Mouse (Mus musculus) hindbrain, embryonic 12.5 days (tissue): ENCODE results near the gene Dnah7c. TPM values are rescaled to one million over a fixed set of nuclear protein-coding genes. Genes with fewer than 3 reads are reported as not detected.
"Not testable (repeated sequence)": the region's sequence is repeated elsewhere in the genome, so short reads cannot be mapped to it uniquely, and the experiment has no call there.

ENCODE experiments used
- ATAC-seq: fragments of 200-750 bp; cut with Nextera tagmentation; 2 replicates; pipeline ENCODE4 v1.8.0; 2017; ENCODE audit warnings: moderate TSS enrichment; ENCODE audit not compliant: low FRiP score
- H3K27ac ChIP-seq: fragments of 300-500 bp; sonication (generic); 2 replicates; pipeline ENCODE4 v1.5.1; 2016; ENCODE audit warnings: mild to moderate bottlenecking
- H3K27me3 ChIP-seq: fragments of 300-500 bp; sonication (generic); 2 replicates; pipeline ENCODE4 v1.6.1; 2016; ENCODE audit warnings: mild to moderate bottlenecking
- H3K36me3 ChIP-seq: fragments of 300-500 bp; sonication (generic); 2 replicates; pipeline ENCODE4 v1.6.1; 2016; ENCODE audit warnings: mild to moderate bottlenecking
- H3K4me1 ChIP-seq: fragments of 300-500 bp; sonication (generic); 2 replicates; pipeline ENCODE4 v1.6.1; 2016
- H3K4me2 ChIP-seq: fragments of 300-500 bp; sonication (generic); replicated peaks from 2 replicates; pipeline ENCODE4 v1.6.1; 2016; ENCODE audit warnings: mild to moderate bottlenecking
- H3K4me3 ChIP-seq: fragments of 300-500 bp; sonication (generic); 2 replicates; pipeline ENCODE4 v1.5.1; 2016; ENCODE audit warnings: mild to moderate bottlenecking
- H3K9ac ChIP-seq: fragments of 300-500 bp; sonication (generic); 2 replicates; pipeline ENCODE4 v1.6.1; 2016; ENCODE audit warnings: mild to moderate bottlenecking, moderate library complexity
- H3K9me3 ChIP-seq: fragments of 300-500 bp; sonication (generic); replicated peaks from 2 replicates; pipeline ENCODE4 v1.6.1; 2016; ENCODE audit warnings: mild to moderate bottlenecking
- WGBS: fragments of 180-500 bp; shearing (Covaris S2); methylation state at CpG from one replicate; pipeline ENCODE4 v1.1.7; 2016; 5-methylcytosine and 5-hydroxymethylcytosine counted together
- polyA plus RNA-seq: library from polyadenylated mRNA; unstranded; fragments of >200 nt; fragmentation: Nextera tagmentation; extraction: Ambion mirVana; gene quantifications from 2 replicates; pipeline ENCODE4 v1.2.1, GENCODE M21; 2016

Dnah7c gene
- polyA plus RNA-seq, 1 experiment from 2014 or later, result 0.19 TPM

DNA sequence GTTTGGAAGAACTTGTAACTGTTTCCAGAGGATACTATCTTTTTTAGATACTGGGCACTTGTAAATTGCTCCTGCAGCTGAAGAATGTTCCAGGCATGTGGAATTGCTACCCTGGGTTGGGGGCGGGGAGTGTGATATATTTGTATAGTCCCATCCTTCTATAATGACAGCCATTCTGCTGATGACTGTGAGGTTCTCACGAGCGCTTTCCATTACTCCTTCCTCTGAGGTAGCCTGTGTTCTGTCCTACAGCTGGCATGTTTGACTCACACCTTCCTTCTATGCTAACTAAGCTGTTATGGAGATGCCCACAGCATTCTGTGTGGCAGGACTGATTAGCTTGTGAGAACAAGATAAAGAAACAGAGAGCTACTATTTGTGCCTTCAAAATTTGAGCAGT, 339.2 kb downstream of the Dnah7c start:
- H3K36me3 ChIP-seq, ATAC-seq: not testable (repeated sequence)

DNA sequence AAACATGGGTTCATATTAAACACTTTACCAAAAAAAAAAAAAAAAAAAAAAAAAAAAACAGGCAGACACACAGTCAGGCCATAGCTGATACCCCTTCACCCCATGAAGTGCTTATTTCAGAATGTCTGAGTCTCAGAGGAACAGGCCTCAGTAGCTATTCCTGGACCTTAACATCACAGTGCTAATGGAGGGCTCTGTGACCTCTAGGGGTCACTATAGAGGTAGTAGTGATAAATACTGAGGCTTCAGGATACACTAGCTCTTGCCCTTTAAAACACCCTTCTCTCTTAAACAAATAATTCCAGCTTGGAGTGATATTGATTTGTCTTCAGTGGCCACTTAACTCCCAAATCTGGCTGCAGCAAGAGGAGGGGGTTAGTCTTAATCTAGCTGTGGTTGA, 343.9 kb downstream of the Dnah7c start:
- H3K27me3 ChIP-seq, H3K4me2 ChIP-seq, H3K36me3 ChIP-seq, ATAC-seq, H3K9me3 ChIP-seq, H3K9ac ChIP-seq, H3K4me3 ChIP-seq, H3K4me1 ChIP-seq, H3K27ac ChIP-seq: not testable (repeated sequence)

More for the DNA sequence above, 339.2 kb downstream of the Dnah7c start:
- not testable (repeated sequence) for H3K4me1 ChIP-seq, H3K4me2 ChIP-seq, H3K9me3 ChIP-seq, H3K27me3 ChIP-seq, H3K27ac ChIP-seq, H3K4me3 ChIP-seq, H3K9ac ChIP-seq
- WGBS, result 83% methylated on average over 3 of the region's 3 CpGs

- not testable (repeated sequence) for H3K4me2 ChIP-seq, H3K36me3 ChIP-seq, H3K27me3 ChIP-seq, H3K4me3 ChIP-seq, H3K9ac ChIP-seq, ATAC-seq, H3K4me1 ChIP-seq, H3K27ac ChIP-seq, H3K9me3 ChIP-seq
- 87% methylated on average over 7 of the region's 7 CpGs for WGBS
Observed at GRCm38 (mm10) chr1:46770077-46770695, 344.8 kb downstream of the Dnah7c start.

DNA sequence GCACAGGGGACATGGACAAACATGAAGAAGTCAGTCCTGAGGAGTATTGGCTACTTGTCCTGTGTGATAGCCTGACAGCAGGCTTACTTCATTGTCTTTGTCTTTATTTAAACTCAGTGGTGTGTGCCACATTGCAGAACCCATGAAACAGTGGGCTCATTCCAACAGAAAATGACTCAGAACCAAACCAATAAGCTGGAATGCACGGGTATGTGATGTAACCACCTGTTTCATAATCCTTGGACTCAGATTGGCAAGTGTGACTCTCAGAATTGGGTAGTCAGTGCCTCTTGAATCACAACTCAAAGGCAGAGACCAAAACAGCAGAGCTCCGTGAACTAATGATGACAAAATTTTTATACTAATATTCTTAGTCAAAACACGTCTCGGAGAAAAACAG, 356.8 kb downstream of the Dnah7c start:
- not testable (repeated sequence) for H3K4me2 ChIP-seq, H3K9me3 ChIP-seq, ATAC-seq, H3K27ac ChIP-seq, H3K4me1 ChIP-seq, H3K27me3 ChIP-seq, H3K9ac ChIP-seq, H3K4me3 ChIP-seq, H3K36me3 ChIP-seq
- 87% methylated on average over 4 of the region's 4 CpGs for WGBS

DNA sequence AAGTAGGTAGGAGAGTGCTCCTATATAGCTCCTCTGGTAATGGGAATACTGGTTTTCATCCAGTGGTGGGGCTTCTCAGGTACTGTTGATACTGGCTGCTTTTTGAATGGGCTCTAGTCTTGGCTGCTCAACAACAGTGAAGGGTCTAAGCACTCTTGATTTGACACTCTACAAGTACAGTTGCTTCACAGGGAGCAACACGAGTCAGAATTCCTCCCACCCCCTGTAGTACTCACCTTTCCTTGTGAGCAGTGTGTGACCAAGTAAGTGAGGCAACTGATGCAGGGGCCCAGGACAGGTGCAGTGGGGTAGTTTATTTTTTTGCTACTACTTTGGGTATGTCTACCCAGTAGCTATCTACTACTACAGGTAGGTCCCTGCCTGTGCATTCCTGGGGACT, 379.7 kb downstream of the Dnah7c start:
- no peak overlapping the region for H3K4me3 ChIP-seq
- no peak for ATAC-seq
- peaks cover 9% of the 10 kb centered on the region; the same call in 1 of the 2 replicates for H3K36me3 ChIP-seq
- H3K4me1 ChIP-seq, result no peaks in the 10 kb centered on the region
- H3K9me3 ChIP-seq, result no peaks in the 10 kb centered on the region
- no peak overlapping the region for H3K4me2 ChIP-seq
- 83% methylated on average over 1 of the region's 1 CpGs for WGBS
- no peaks in the 10 kb centered on the region for H3K27me3 ChIP-seq
- no peak overlapping the region for H3K27ac ChIP-seq
- H3K9ac ChIP-seq, result no peak overlapping the region

- H3K27me3 ChIP-seq, H3K4me1 ChIP-seq, H3K4me3 ChIP-seq, H3K9me3 ChIP-seq, H3K27ac ChIP-seq, H3K4me2 ChIP-seq, ATAC-seq, H3K9ac ChIP-seq: not testable (repeated sequence)
- peaks cover 18% of the 10 kb centered on the region for H3K36me3 ChIP-seq
- 87% methylated on average over 4 of the region's 4 CpGs for WGBS
Observed at GRCm38 (mm10) chr1:46808630-46809029, 383.2 kb downstream of the Dnah7c start.

DNA sequence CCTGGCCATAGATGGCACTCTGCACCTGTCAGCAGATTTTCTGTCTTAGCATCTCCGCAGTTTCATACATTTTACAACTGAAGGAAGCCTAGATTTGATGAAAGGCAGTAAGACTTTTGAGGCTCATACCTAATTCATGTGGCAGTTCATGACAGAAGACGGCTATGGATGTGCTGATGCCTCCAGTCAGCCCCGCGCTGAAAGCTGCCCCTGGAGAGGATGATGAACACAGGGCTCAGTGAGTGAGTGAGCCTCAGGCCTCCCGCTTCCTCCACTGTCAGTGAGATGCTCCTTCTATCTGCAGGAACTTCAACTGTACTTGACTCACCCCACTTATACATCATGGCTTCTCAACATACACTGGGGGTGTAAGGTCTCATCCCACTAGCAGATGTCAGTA, 392.5 kb downstream of the Dnah7c start:
- Histone ChIP-seq H3K4me3 (no peak overlapping the region), H3K9ac (no peak overlapping the region), H3K4me1 (no peaks in the 10 kb centered on the region), H3K27me3 (no peaks in the 10 kb centered on the region), H3K4me2 (no peak overlapping the region), H3K27ac (no peak overlapping the region), H3K9me3 (no peaks in the 10 kb centered on the region), H3K36me3 (peaks cover 38% of the 10 kb centered on the region)
- ATAC-seq, result no peak
- 96% methylated on average over 5 of the region's 5 CpGs for WGBS

DNA sequence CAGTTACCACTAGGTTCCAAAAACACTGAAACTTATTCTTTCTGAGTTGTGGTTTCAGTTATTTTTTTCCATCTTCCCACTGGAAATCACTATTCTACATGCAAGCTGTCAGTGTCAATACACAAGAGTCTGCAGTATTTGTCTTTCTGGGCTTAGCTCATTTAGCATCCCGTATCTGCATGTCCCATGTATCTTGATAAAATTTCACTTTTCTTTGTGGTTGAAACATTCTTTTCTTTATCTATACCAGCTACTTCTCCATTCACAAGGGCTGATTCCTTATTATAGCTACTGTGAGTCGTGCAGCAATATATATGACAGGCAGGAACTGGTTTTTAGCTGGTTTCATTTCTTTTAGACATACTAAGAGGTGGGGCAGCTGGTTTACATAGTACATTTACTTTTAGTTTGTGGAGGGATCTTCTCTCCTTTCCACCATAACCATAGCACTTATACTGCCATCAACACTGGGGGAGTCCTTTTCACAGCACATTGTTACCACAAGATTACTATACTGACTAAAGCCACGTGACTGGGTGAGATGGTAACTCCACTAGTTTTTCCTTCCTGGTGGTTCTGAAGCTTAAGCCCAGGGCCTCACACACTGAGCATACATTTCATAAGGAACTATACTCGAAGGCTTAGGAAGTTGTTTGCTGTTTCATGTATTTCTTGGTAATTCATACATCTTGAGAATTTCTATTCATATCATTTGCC, 397.0 kb downstream of the Dnah7c start:
- H3K9ac ChIP-seq, result no peak overlapping the region
- no peaks in the 10 kb centered on the region for H3K4me1 ChIP-seq
- ATAC-seq, result no peak
- no peak overlapping the region for H3K4me2 ChIP-seq
- H3K36me3 ChIP-seq, result peaks cover 38% of the 10 kb centered on the region
- H3K27ac ChIP-seq, result no peak overlapping the region
- no peak overlapping the region for H3K4me3 ChIP-seq
- H3K9me3 ChIP-seq, result no peaks in the 10 kb centered on the region
- no peaks in the 10 kb centered on the region for H3K27me3 ChIP-seq
- 87% methylated on average over 4 of the region's 4 CpGs for WGBS

- H3K36me3 ChIP-seq, result peaks cover 8% of the 10 kb centered on the region
- WGBS, result 67% methylated on average over 2 of the region's 2 CpGs
- ATAC-seq, result peak; percentile 73
Observed at GRCm38 (mm10) chr1:46830066-46830843, 404.9 kb downstream of the Dnah7c start.

GRCm38 (mm10) chr1:46831927-46832326, 406.5 kb downstream of the Dnah7c start:
- H3K4me1 ChIP-seq, result no peaks in the 10 kb centered on the region
- no peaks in the 10 kb centered on the region for H3K27me3 ChIP-seq
- H3K4me2 ChIP-seq, result no peak overlapping the region
- no peak overlapping the region for H3K27ac ChIP-seq
- WGBS, result 90% methylated on average over 5 of the region's 5 CpGs
- ATAC-seq, result no peak
- H3K9ac ChIP-seq, result no peak overlapping the region
- no peaks in the 10 kb centered on the region for H3K9me3 ChIP-seq
- H3K4me3 ChIP-seq, result no peak overlapping the region
- peaks cover 14% of the 10 kb centered on the region for H3K36me3 ChIP-seq

More at GRCm38 (mm10) chr1:46830066-46830843, 404.9 kb downstream of the Dnah7c start:
- Histone ChIP-seq H3K9me3 (no peaks in the 10 kb centered on the region), H3K4me3 (no peak overlapping the region), H3K9ac (no peak overlapping the region), H3K27me3 (no peaks in the 10 kb centered on the region), H3K4me2 (no peak overlapping the region), H3K4me1 (no peaks in the 10 kb centered on the region), H3K27ac (no peak overlapping the region)

- no peaks in the 10 kb centered on the region for H3K27me3 ChIP-seq
- H3K4me3 ChIP-seq, result no peak overlapping the region
- peaks cover 4% of the 10 kb centered on the region; the same call in 1 of the 2 replicates for H3K4me1 ChIP-seq
- ATAC-seq, result no peak
- no peak overlapping the region for H3K4me2 ChIP-seq
- H3K9me3 ChIP-seq, result no peaks in the 10 kb centered on the region
- H3K36me3 ChIP-seq, result no peaks in the 10 kb centered on the region
- H3K27ac ChIP-seq, result no peak overlapping the region
- H3K9ac ChIP-seq, result no peak overlapping the region
- 77% methylated on average over 4 of the region's 4 CpGs for WGBS
Observed at GRCm38 (mm10) chr1:46843406-46843805, 418.0 kb downstream of the Dnah7c start.

GRCm38 (mm10) chr1:46844281-46844680, 418.9 kb downstream of the Dnah7c start:
- H3K4me3 ChIP-seq, result no peak overlapping the region
- no peak for ATAC-seq
- H3K9ac ChIP-seq, result no peak overlapping the region
- no peaks in the 10 kb centered on the region for H3K27me3 ChIP-seq
- peaks cover 4% of the 10 kb centered on the region; the same call in 1 of the 2 replicates for H3K4me1 ChIP-seq
- no peak overlapping the region for H3K27ac ChIP-seq
- WGBS, result 89% methylated on average over 2 of the region's 2 CpGs
- no peaks in the 10 kb centered on the region for H3K36me3 ChIP-seq
- no peaks in the 10 kb centered on the region for H3K9me3 ChIP-seq
- no peak overlapping the region for H3K4me2 ChIP-seq
